Mouse (Mus musculus) limb, embryonic 12.5 days (tissue): Measurements from ENCODE around the gene Nmnat1. TPM values are rescaled to one million over a fixed set of nuclear protein-coding genes. Genes with fewer than 3 reads are reported as not detected.
"Not testable (repeated sequence)": the region's sequence is repeated elsewhere in the genome, so short reads cannot be mapped to it uniquely, and the experiment has no call there.

Experiments used
- ATAC-seq: fragments of 200-750 bp; cut with Nextera tagmentation; 2 replicates; pipeline ENCODE4 v1.8.0; 2017; ENCODE audit warnings: low read depth, moderate TSS enrichment; ENCODE audit not compliant: insufficient number of reproducible peaks, insufficient read depth, low FRiP score, low TSS enrichment
- H3K27ac ChIP-seq: fragments of 300-500 bp; sonication (generic); 2 replicates; pipeline ENCODE4 v1.5.1; 2016; ENCODE audit warnings: mild to moderate bottlenecking, moderate library complexity
- H3K27me3 ChIP-seq: fragments of 300-500 bp; sonication (generic); 2 replicates; pipeline ENCODE4 v1.6.1; 2016; ENCODE audit warnings: mild to moderate bottlenecking, moderate library complexity
- H3K36me3 ChIP-seq: fragments of 300-500 bp; sonication (generic); 2 replicates; pipeline ENCODE4 v1.6.1; 2016; ENCODE audit warnings: mild to moderate bottlenecking, moderate library complexity
- H3K4me1 ChIP-seq: fragments of 300-500 bp; sonication (generic); replicated peaks from 2 replicates; pipeline ENCODE4 v1.6.1; 2016
- H3K4me2 ChIP-seq: fragments of 300-500 bp; sonication (generic); 2 replicates; pipeline ENCODE4 v1.6.1; 2016; ENCODE audit warnings: mild to moderate bottlenecking, moderate library complexity
- H3K4me3 ChIP-seq: fragments of 300-500 bp; sonication (generic); replicated peaks from 2 replicates; pipeline ENCODE4 v1.5.1; 2016; ENCODE audit warnings: mild to moderate bottlenecking
- H3K9ac ChIP-seq: fragments of 300-500 bp; sonication (generic); replicated peaks from 2 replicates; pipeline ENCODE4 v1.6.1; 2016; ENCODE audit warnings: mild to moderate bottlenecking, moderate library complexity
- H3K9me3 ChIP-seq: fragments of 300-500 bp; sonication (generic); 2 replicates; pipeline ENCODE4 v1.6.1; 2016; ENCODE audit warnings: mild to moderate bottlenecking, moderate library complexity
- WGBS: fragments of 180-500 bp; shearing (Covaris S2); methylation state at CpG from one replicate; pipeline ENCODE4 v1.1.7; 2016; 5-methylcytosine and 5-hydroxymethylcytosine counted together
- polyA plus RNA-seq: library from polyadenylated mRNA; unstranded; fragments of >200 nt; fragmentation: Nextera tagmentation; extraction: Ambion mirVana; gene quantifications from 2 replicates; pipeline ENCODE4 v1.2.1, GENCODE M21; 2016

Nmnat1 gene
- polyA plus RNA-seq, 1 experiment from 2014 or later: 10.9 TPM

DNA sequence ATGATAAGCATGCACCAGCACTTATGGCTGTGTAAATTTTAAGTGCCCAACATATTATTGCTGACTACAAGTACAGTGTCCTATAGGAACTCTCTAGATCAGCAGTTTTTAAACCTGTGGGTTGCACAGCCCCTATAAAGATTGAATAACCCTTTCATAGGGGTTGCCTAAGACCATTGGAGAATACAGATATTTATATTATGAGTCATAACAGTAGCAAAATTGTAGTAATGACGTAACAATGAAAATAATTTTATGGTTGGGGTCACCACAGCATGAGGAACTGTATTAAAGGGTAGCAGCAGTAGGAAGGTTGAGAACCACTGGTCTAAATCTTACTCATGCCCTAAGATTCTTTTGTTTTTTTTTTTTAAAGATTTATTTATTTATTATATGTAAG is 25.6 kb downstream of the Nmnat1 start:
- H3K4me3 ChIP-seq: no peak overlapping the region
- no peak overlapping the region for H3K27ac ChIP-seq
- WGBS: 89% methylated on average over 1 of the region's 1 CpGs
- no peaks in the 10 kb centered on the region for H3K9me3 ChIP-seq
- no peaks in the 10 kb centered on the region for H3K36me3 ChIP-seq
- no peak overlapping the region for H3K4me2 ChIP-seq
- H3K9ac ChIP-seq: no peak overlapping the region
- no peaks in the 10 kb centered on the region for H3K27me3 ChIP-seq
- no peak for ATAC-seq
- H3K4me1 ChIP-seq: no peaks in the 10 kb centered on the region

DNA sequence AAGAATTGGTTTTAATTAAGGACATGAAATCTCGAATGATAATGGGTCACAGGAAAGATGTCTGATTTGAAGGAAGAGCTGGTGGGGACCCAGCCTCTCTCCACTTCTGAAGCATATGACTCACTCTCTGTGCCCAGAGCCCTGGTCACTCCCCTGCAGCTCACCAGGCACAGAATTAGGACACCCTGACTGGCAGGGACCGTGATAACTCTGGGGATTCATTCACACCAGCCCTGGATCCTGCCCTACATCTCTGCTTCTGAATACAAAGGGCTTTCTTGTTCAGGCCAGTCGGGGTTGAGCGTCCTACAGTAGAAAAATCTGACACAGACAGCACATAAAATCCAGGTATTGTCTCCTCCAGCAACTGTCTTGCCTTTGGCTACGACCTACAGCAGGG is 26.5 kb downstream of the Nmnat1 start:
- no peak overlapping the region for H3K9ac ChIP-seq
- 64% methylated on average over 5 of the region's 5 CpGs for WGBS
- no peaks in the 10 kb centered on the region for H3K4me1 ChIP-seq
- H3K4me2 ChIP-seq: no peak overlapping the region
- no peaks in the 10 kb centered on the region for H3K27me3 ChIP-seq
- H3K36me3 ChIP-seq: no peaks in the 10 kb centered on the region
- no peaks in the 10 kb centered on the region for H3K9me3 ChIP-seq
- H3K4me3 ChIP-seq: no peak overlapping the region
- ATAC-seq: no peak
- no peak overlapping the region for H3K27ac ChIP-seq

GRCm38 (mm10) chr4:149457831-149458430 is 27.1 kb downstream of the Nmnat1 start:
- WGBS: 76% methylated on average over 6 of the region's 6 CpGs
- Histone ChIP-seq H3K9me3 (no peaks in the 10 kb centered on the region), H3K9ac (no peak overlapping the region), H3K4me1 (no peaks in the 10 kb centered on the region), H3K27me3 (no peaks in the 10 kb centered on the region), H3K36me3 (no peaks in the 10 kb centered on the region), H3K4me3 (no peak overlapping the region), H3K27ac (no peak overlapping the region), H3K4me2 (no peak overlapping the region)
- ATAC-seq: no peak

DNA sequence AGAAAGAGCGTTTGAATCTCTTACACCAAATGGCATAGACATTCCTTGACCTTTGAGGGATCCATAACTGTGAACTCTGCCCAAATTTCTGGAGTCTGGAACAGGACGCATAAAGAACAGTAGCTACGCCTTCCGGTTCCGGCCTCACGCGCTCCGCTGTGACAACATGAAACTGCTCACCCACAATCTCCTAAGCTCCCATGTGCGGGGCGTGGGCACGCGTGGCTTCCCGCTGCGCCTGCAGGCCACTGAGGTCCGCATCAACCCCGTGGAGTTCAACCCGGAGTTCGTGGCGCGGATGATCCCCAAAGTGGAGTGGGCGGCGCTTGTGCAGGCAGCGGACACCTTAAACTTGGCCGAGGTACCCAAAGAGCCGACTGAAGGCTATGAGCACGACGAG is 27.8 kb downstream of the Nmnat1 start:
- H3K4me1 ChIP-seq, H3K27ac ChIP-seq, H3K27me3 ChIP-seq, H3K9me3 ChIP-seq, H3K4me3 ChIP-seq, H3K36me3 ChIP-seq, ATAC-seq, H3K9ac ChIP-seq, H3K4me2 ChIP-seq: not testable (repeated sequence)
- 87% methylated on average over 27 of the region's 27 CpGs for WGBS

DNA sequence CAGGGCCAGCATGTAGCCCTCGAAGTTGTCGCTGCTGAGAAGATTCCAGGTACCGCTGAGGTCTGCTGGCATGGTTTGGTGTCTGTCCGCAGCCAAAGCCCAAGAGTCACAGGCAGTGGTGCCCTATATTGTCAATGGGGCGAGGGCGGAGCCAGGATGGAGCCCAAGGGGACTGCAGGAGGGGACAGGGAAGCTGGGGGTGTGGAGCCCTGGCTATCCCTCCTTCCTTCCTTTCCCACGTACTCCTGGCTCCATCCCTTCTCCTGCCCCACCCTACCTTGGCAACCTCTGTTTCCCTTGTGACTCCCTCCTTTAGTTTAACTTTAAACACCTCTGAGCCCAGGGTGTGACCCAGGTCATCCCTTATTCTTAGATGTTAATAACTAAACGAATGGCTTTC is 30.1 kb downstream of the Nmnat1 start, which contains the start of gene Rbp7:
Gene Rbp7, minus strand, starts transcription at position 100 of the 400 bp plus-strand sequence.
- no peak within 1 kb of the TSS for H3K27ac ChIP-seq
- 0 out of 2 replicates have a peak, but pooled peaks cover 3% of the 10 kb centered on the region for H3K9me3 ChIP-seq
- no peaks in the 10 kb centered on the region for H3K36me3 ChIP-seq
- ATAC-seq: no peak
- H3K4me1 ChIP-seq: no peaks in the 10 kb centered on the region
- H3K4me2 ChIP-seq: no peak within 1 kb of the TSS
- H3K4me3 ChIP-seq: no peak within 1 kb of the TSS
- 55% methylated on average over 7 of the region's 8 CpGs for WGBS
- no peaks in the 10 kb centered on the region for H3K27me3 ChIP-seq
- no peak within 1 kb of the TSS for H3K9ac ChIP-seq

DNA sequence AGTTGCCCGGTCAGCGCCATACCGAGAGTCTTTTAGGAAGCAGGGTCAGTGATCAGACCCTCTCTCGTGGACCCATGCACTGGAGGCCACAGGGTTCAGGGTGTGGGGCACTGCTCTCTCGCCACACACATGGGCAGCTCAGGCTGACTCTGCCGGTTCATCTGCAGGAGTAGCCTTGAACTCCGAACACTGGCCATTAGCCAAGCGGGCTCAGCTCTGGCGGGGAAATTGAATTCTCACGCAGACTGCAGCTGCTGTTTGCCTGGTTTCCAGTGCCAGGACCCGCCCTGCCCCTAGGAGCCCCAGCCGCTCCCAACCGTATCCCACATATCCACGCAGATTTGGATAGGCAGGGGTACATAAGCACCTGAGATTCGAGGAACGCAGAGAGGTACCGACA is 30.7 kb downstream of the Nmnat1 start:
- H3K9me3 ChIP-seq: 0 out of 2 replicates have a peak, but pooled peaks cover 3% of the 10 kb centered on the region
- no peaks in the 10 kb centered on the region for H3K4me1 ChIP-seq
- H3K36me3 ChIP-seq: no peaks in the 10 kb centered on the region
- H3K27me3 ChIP-seq: no peaks in the 10 kb centered on the region
- no peak overlapping the region for H3K9ac ChIP-seq
- ATAC-seq: no peak
- 86% methylated on average over 17 of the region's 17 CpGs for WGBS
- H3K27ac ChIP-seq: no peak overlapping the region
- no peak overlapping the region for H3K4me3 ChIP-seq
- no peak overlapping the region for H3K4me2 ChIP-seq

DNA sequence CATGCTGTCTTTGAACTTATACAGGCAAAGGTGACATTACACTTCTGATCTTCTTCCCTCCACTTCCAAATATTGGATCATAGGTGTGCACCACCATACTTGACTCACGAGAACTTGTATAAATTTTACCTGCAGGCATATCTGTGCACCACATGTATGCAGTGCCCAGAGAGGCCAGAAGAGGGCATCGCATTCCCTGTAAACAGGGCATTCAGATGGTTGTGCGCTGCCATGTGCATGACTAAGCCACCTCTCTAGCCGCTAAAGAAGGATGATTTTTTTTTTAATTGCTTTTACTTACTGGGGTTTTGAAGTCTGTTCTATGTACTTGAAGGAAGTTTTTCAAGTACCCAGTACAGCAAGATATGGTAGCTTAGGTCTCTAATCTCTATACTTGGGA is 31.3 kb downstream of the Nmnat1 start:
- ATAC-seq: no peak
- H3K9ac ChIP-seq: no peak overlapping the region
- 78% methylated on average over 4 of the region's 4 CpGs for WGBS
- H3K27me3 ChIP-seq: no peaks in the 10 kb centered on the region
- no peaks in the 10 kb centered on the region for H3K4me1 ChIP-seq
- H3K9me3 ChIP-seq: 0 out of 2 replicates have a peak, but pooled peaks cover 3% of the 10 kb centered on the region
- no peak overlapping the region for H3K4me3 ChIP-seq
- no peaks in the 10 kb centered on the region for H3K36me3 ChIP-seq
- no peak overlapping the region for H3K4me2 ChIP-seq
- H3K27ac ChIP-seq: no peak overlapping the region

DNA sequence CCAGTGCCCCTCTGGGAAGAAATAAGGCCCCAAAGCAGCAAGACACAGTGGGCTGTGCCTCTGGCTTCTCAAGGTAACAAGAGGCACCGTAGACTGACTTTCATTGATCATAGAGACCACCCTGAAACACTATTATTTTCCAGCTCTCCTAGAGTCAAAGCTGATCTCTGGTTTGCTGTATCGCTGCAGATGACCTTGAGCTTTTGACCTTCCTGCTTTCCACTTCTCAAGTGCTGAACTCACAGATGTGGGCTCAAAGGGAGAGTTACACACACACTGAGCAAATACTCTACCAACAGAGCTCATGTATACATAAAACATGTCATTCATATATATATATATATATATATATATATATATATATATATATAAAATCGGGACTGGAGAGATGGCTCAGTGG is 34.4 kb downstream of the Nmnat1 start:
- H3K36me3 ChIP-seq: no peaks in the 10 kb centered on the region
- no peak overlapping the region for H3K27ac ChIP-seq
- H3K4me2 ChIP-seq: no peak overlapping the region
- ATAC-seq: no peak
- 0 out of 2 replicates have a peak, but pooled peaks cover 3% of the 10 kb centered on the region for H3K9me3 ChIP-seq
- H3K9ac ChIP-seq: no peak overlapping the region
- H3K4me3 ChIP-seq: no peak overlapping the region
- no peaks in the 10 kb centered on the region for H3K27me3 ChIP-seq
- 83% methylated on average over 3 of the region's 3 CpGs for WGBS
- peaks cover 9% of the 10 kb centered on the region for H3K4me1 ChIP-seq

- no peak for ATAC-seq
- H3K4me2 ChIP-seq: peak overlapping the region; percentile 58
- H3K4me3 ChIP-seq: peak overlapping the region; percentile 37; the same call in 1 of the 2 replicates
- WGBS: 58% methylated on average over 1 of the region's 1 CpGs
- no peaks in the 10 kb centered on the region for H3K9me3 ChIP-seq
- H3K4me1 ChIP-seq: peaks cover 18% of the 10 kb centered on the region
- H3K9ac ChIP-seq: no peak overlapping the region
- H3K36me3 ChIP-seq: no peaks in the 10 kb centered on the region
- peak overlapping the region; percentile 95 for H3K27ac ChIP-seq
- H3K27me3 ChIP-seq: no peaks in the 10 kb centered on the region
Measured at GRCm38 (mm10) chr4:149446309-149446708, 38.7 kb downstream of the Nmnat1 start.

DNA sequence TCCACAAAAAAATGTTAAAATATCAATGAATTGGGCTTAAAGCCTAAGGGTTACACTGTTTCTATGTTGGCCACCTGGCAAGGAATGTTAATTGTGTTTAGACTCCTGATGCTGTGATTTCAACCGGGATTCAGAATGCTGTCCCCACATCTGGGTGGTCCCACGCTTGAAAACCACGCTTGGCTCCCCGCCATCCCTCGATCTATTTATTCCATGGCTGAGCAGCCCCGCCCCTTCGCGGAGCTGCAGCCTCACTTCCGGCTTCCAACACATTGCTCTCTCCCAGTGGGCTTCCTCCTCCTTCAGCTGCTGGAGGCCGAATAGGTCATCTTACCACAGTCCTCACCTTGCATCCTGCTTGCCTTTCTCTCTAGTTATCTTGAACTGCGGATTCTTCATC is 39.1 kb downstream of the Nmnat1 start:
- Histone ChIP-seq H3K27ac (peak overlapping the region; percentile 95), H3K4me3 (peak overlapping the region; percentile 37), H3K4me2 (peak overlapping the region; percentile 58), H3K4me1 (peaks cover 18% of the 10 kb centered on the region), H3K9me3 (no peaks in the 10 kb centered on the region), H3K36me3 (no peaks in the 10 kb centered on the region), H3K27me3 (no peaks in the 10 kb centered on the region), H3K9ac (no peak overlapping the region)
- WGBS: 5% methylated on average over 11 of the region's 11 CpGs
- ATAC-seq: no peak; the same call in 1 of the 2 replicates

GRCm38 (mm10) chr4:149444964-149445701 is 39.9 kb downstream of the Nmnat1 start:
- H3K9ac ChIP-seq: peak overlapping the region; percentile 69
- ATAC-seq: peak; percentile 95

More at GRCm38 (mm10) chr4:149444964-149445701, 39.9 kb downstream of the Nmnat1 start:
- WGBS: under 1% methylated on average over 36 of the region's 36 CpGs
- H3K4me3 ChIP-seq: peak overlapping the region; percentile 37
- H3K36me3 ChIP-seq: no peaks in the 10 kb centered on the region
- H3K27ac ChIP-seq: peak overlapping the region; percentile 95
- peaks cover 24% of the 10 kb centered on the region for H3K4me1 ChIP-seq
- H3K9me3 ChIP-seq: no peaks in the 10 kb centered on the region
- H3K27me3 ChIP-seq: no peaks in the 10 kb centered on the region
- peak overlapping the region; percentile 58 for H3K4me2 ChIP-seq
